Mouse (Mus musculus): ENCODE data around the gene Asxl1. TPM values are rescaled to one million over a fixed set of nuclear protein-coding genes. Genes with fewer than 3 reads are reported as not detected.
A peak's percentile ranks its signal among the peaks of the same experiment; 100 is the strongest.
"Not testable (repeated sequence)": the region's sequence is repeated elsewhere in the genome, so short reads cannot be mapped to it uniquely, and the experiment has no call there.

Gene Asxl1
- total RNA-seq, 2 experiments from 2014 or later = 22.4 to 23.7 TPM

DNA sequence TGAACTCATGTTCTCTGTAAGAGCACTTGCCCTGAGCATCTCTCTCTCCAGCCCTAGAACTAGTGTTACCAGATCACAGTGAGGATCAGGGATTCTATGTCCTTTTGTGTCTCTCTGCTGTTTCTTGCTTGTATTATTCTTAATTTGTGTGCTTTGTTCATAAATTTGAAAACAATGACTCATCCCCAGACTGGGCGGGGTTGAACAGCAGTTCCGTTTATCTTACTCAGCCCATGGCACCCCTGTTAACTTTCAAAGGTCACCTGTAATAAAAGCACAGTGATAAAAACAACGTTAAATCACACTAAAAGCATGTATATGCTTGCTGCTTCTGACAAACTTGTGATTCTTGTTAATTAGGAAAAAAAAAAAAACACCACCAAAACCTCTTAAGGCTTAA is 3.0 kb upstream of the Asxl1 start:
- no peak for DNase-seq (ENCODE audit: low spot score)
- intact Hi-C loops (cut with DNase I) = loop anchor here (5.0 kb wide), 1 partner anchor 50 kb away; the partner anchor contains the start of gene Kif3b

DNA sequence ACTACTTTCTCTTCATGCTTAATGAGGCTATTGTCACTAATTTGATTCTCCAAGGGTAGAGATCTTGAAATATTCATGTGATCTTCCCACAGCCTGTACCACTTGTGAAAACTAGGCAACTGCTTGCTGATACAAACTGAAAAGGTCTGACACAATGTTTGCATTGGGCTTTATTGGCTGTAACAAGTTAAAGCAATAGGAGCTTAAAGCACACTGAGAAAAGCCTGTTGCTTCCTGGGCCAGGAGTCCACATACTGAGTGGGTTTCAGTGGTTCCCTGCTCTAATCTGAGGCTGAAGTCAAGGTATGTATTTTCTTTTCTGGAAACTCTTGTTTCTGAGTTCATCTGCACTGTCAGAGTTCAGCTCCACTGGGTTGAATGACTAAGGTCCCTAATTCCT is 2.4 kb upstream of the Asxl1 start:
- intact Hi-C loops (cut with DNase I) = loop anchor here (5.0 kb wide), 1 partner anchor 51 kb away; the partner anchor contains the start of gene Kif3b

DNA sequence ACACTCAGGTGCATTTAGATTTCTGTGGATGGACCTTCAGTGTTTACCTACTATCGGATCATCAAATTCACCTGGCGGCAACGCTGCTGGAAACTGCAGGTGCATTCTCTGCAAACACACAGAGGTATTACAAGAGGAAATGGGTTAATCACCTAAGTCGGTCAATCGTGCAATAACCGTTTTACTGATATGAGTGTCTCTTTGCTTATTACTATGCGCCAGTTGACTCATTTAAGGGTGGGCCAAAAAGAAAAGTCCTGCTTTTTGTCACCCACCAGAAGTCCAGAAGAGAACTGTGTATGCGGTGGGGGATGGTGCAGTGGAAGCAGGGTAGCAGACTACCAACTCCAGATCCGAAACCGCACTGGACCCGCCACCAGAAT is 567 bp upstream of the Asxl1 start:
- DNase-seq (ENCODE audit: low spot score) = no peak
- intact Hi-C loops (cut with DNase I) = loop anchor here (2.0 to 5.0 kb wide), 2 partner anchors 97 to 102 kb away; no protein-coding TSS in a partner anchor

More for the DNA sequence above, 2.4 kb upstream of the Asxl1 start:
- no peak for DNase-seq (ENCODE audit: low spot score)

DNA sequence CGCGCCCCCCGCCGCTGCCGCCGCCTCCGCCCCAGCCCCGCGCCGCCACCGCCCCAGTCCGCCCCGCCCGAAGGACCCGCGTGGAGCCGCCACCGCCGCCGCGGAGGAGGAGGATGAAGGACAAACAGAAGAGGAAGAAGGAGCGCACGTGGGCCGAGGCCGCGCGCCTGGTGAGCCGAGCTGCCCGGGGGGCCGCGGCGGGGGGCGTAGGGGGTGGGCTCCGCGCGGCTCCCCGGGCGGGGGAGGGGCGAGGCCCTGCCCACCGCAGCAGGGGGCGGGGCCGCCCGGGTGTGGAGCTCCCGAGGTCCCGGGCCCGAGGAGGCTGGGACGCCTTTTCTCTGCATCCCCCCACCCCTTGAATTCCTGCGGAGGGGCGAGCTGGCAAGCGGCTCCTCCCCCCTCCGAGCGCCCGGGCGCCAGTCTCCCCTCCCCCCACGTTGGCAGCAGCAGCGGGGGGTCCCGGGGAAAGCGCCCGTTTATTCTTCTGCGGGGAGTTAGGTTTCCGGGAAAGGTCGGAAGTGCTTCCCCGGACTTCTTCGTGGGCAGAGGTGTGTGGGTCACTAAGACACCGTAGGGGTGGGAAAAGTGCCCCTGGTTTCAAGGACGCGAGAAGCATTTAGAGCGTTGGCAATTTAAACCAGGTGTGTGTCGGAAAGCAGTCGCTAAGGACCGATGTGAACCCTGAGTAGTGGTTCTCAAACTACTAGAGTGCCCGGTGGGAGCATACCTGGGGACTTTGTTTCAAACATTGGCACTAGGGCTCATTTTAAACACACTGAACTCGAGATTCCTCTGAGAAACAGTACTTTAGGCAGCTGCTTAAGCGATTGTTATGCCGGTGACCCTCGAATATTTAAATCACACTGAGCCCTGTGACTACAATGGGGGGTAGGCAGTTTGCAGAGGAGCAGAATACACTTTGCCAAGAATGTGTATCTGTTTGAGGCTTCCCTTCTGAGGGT is 873 bp downstream of the Asxl1 start:
- peak; percentile 29 for DNase-seq (ENCODE audit: low spot score)
- intact Hi-C loops (cut with DNase I) = loop anchor here (5.0 kb wide), 1 partner anchor 96 kb away; no protein-coding TSS in a partner anchor

DNA sequence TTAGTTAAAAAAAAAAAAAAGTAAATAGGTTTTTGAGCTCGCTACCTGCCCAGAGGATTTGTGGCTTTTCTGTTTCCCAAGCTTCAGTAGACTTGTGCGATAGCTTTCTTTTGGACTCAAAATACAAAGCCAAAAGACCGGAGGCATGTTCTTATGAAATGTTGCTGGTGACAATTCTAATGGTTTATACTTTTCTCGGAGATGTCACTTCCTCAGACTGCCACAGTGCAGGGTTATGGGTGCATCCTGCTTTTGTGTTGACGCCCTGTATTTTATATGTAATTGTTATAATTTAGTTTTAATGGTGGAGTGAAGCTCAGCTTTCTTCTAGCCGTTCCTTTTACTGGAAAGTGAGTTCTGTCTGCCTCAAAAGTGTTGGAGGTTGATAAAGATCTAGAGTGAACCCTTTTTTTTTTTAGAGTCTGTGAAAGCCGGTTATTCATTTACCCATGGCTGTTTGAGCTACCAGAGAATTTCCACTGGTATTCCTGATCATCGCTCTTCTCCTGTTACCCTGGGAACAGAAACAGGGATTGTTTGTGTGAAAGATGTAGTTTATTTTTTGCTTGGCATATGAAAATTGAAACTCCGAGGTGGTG is 1.7 kb downstream of the Asxl1 start:
- DNase-seq (ENCODE audit: low spot score) = no peak
- intact Hi-C loops (cut with DNase I) = loop anchor here (5.0 kb wide), 1 partner anchor 95 kb away; no protein-coding TSS in a partner anchor

DNA sequence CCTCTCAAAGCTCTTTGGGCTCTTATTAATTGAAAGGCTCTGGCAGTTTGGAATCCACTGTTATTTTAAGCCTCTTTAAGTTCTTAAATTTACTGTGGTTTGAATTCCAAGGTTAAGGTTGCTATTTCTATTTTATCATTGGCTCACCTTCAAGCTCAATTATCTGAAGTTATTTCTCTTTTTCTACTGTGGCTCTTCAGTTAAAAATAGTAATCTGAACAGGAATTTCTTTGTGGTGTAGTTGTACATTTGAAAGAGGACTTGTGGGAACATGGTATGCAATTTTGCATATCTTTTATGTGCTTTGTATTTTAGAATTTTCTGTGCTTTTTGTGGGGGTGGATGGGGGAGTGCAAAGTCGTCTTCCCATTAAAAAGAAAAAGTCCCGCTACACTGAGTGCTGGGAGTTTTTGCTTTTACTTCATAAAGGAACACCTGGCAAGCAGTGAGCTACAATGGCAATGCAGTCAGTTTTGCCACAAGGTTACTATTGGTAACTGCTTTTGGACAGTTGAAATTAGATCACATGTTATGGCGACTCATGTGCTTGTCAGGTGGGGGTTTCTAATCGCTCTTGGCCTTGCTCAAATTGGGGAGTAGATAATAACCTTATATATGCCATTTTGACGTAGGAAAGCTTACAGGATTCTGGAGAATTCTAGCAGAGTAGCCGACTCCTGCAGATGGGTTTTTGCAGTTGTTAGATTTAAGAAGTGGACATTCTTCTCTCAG is 2.6 kb downstream of the Asxl1 start:
- DNase-seq (ENCODE audit: low spot score) = no peak
- intact Hi-C loops (cut with DNase I) = loop anchor here (5.0 kb wide), 1 partner anchor 94 kb away; no protein-coding TSS in a partner anchor

DNA sequence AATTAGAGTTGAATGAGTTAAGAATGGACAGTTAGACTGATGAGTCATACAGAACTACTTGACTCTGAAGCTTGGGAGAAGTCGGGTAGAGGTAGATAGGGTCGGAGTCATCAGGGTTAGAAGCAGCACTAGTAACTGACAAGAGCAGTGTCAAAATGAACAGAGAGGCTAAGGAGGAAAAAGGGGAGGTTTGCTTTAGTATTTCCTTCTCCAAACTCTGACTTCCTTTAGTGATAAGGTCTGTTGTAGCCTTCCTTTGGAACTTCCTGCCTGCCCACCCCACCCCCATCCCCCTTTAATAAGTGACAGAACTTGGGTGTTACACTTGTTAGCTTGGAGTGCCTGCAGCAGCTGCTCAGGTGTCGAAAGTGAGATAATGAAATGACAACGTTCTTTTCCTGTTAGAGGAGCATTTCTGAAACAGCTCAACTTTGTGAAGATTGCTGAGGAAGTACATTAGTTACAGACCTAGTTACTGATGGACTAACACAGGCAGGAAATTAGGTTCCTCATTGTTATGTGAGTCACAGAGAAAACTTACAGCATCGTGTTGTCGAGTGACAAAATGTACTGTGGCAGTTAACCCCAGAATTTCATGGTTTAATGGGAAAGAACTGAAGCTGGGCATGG is 5.0 kb downstream of the Asxl1 start:
- intact Hi-C loops (cut with DNase I) = loop anchor here (5.0 kb wide), 1 partner anchor 42 kb away; no protein-coding TSS in a partner anchor
- DNase-seq (ENCODE audit: low spot score) = no peak

DNA sequence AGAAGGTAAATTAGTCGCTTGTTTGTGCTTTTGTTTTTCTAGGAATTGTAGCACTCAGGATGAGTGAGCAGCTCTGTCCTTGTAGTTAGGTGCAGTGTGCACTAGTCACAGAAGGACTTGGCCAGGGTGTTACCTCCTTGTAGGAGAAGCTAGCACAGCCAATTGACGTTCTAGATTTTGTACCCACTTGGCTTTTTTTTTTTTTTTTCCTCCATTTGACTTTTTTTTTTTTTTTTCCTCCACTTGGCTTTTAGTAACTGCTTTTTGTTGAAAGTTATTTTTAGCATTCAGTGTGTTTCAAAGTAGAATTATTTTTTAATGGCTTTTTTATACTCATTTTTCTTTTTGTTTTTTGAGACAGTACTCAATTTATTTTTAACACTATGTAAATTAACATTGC is 9.0 kb downstream of the Asxl1 start:
- intact Hi-C loops (cut with DNase I) = loop anchor here (5.0 kb wide), 1 partner anchor 38 kb away; no protein-coding TSS in a partner anchor
- no peak for DNase-seq (ENCODE audit: low spot score)

DNA sequence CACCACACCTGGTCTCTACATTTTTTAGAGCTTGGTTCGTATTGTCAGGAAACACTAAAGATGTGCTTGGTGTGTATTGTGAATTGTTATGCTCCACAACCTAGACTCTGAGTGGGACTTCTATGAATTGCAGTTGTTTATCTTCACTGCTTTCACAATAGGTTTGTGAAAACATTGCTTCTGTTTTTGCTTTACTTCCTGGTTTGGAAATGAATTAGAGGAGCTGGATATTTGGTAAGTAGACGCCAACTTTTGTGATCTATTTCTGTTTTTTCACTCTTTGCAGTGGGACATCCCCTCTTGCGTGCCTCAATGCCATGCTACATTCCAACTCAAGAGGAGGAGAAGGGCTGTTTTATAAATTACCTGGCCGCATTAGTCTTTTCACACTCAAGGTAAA is 11.2 kb downstream of the Asxl1 start:
- DNase-seq (ENCODE audit: low spot score) = no peak
- intact Hi-C loops (cut with DNase I) = no loop called here

DNA sequence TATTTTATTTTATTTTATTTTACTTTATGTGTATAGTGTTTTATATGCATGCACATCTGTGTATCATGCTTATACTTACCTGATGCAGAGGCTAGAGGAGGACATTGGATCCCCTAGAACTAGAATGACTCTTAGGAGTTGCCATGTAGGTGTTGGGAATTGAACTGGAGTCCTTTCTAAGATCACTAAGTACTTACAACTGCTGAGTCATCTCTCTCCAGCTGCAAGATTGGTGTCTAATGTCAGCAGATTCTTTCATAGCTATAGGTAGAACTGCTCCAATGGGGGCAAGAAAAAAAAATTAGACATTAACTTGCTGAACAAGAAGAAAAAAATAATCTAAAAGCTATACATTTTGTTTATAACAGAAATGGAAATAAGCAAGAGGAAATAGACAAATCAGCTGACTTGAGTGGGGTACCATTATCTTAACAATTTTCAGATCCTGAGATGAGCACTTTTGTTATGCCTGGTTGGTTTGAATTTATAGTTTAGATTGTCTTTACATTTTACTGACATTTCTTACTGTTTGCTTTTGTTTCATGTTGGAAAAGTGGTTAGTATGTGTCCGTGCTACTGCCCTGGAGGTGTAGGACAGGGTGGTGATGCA is 15.6 kb downstream of the Asxl1 start:
- intact Hi-C loops (cut with DNase I) = no loop called here
- DNase-seq (ENCODE audit: low spot score) = no peak

DNA sequence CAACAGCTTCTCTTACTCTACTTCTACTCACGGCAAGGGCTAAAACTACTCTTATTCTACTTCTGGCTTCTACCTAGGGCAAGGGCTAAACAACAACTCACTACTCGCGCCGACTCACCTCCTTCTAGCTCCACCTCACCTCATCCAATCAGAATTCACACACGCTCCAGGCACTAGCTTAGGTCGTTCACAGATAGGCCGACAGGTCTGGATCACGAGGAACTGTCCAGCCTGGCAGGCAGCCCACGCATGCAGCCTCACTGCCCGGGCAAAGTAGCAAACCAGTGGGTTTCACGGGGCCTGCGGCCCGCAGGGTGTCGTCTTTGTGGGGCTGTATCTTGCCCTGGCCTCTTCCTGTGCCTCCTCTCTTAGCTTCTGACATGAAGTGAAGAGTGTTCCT is 18.9 kb downstream of the Asxl1 start:
- intact Hi-C loops (cut with DNase I); DNase-seq (ENCODE audit: low spot score): not testable (repeated sequence)

DNA sequence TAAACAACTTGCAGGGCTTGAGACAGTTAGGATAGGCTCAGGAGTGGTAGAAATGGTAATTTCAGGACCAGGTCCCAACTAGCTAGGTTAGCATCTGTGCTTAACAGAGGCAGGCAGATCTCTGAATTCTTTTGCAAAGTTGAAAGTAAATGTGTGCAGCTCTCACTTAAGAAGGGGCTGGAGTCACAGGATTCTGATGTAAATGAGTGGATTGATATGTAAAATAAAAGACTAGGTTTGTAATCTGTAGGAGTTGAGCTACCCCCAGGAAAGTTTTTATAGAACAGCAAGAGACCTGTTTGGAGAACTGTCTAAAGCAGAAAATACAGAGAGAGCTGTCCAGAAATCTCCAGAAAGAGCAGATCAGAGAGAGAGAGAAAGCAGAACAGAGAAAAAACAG is 25.2 kb downstream of the Asxl1 start:
- intact Hi-C loops (cut with DNase I) = no loop called here
- no peak for DNase-seq (ENCODE audit: low spot score)

DNA sequence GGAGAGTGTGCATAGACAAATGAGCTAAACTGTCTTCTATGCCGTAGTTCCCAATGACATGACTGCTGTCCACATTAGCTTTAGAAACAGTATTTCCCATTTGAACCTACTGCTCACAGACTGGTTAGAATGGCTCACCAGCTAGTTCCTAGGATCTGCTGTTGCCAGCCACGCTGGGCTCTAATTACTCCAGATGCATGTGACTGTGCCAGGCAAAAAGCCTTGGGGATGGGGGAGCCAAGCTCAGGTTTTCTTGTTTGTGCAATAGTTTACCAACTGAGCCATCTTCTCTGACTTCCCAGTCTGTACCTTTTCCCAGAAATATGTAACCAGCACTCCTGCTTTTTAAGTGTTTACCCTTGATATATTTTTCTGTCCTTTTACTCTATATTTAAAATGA is 29.8 kb downstream of the Asxl1 start:
- no peak for DNase-seq (ENCODE audit: low spot score)
- intact Hi-C loops (cut with DNase I) = no loop called here

DNA sequence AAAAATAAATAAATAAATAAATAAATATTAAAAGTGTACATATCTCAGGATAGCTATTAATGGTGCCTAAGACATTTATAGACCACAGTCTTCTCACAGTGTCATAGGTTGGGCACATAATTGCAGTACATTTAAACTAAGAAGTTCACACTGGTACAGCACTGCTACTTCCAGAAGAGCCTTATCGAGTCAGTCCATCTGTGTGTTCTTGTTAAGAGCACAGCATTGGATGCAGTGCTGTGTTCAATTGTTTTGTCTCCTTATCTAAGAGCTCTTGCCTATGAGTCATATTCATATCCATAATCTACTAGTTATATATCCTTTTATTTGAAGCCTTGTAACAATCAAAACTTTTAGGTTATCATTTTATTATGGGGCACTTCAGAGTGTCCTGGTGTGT is 34.9 kb downstream of the Asxl1 start:
- DNase-seq (ENCODE audit: low spot score) = no peak
- intact Hi-C loops (cut with DNase I) = no loop called here

DNA sequence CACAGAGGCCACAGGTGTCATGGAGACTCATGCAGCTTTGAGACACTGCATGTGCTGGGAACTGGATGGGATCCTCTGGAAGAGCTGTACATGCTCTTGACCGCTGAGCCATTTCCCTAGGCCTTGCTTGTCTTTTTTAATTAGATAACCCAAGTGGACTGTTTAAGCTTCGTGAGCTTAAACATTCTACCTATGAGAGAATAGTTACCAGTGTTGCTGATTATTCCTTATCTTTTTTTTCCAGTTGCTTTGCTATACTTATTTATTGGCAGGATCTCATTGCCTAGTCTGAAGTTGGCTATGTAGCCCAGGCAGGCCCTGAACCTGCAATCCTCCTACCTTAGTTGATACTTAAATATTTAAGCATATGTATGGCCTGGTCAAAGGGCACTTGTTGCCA is 44.2 kb downstream of the Asxl1 start:
- intact Hi-C loops (cut with DNase I) = loop anchor here (5.0 kb wide), 1 partner anchor 38 kb away; no protein-coding TSS in a partner anchor
- DNase-seq (ENCODE audit: low spot score) = no peak

DNA sequence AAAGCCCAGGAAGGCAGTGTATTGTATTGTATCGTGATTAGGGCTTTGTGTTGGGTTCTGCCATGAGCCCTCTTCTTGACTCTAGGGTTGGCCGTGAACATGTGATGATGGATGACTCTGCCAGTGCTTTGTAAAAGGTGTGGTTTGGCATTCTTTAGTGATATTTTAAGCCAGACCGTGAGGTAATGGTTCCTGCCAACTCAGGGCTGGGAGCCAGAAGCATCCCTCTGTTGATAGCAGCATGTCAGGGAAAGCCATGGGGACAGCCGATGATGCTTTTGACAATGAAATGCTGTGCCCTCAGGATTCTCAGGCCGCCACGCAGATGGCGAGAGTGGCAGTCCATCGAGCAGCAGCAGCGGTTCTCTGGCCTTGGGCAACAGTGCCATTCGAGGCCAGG is 47.4 kb downstream of the Asxl1 start:
- intact Hi-C loops (cut with DNase I) = loop anchor here (5.0 kb wide), 1 partner anchor 41 kb away; no protein-coding TSS in a partner anchor
- no peak for DNase-seq (ENCODE audit: low spot score)

DNA sequence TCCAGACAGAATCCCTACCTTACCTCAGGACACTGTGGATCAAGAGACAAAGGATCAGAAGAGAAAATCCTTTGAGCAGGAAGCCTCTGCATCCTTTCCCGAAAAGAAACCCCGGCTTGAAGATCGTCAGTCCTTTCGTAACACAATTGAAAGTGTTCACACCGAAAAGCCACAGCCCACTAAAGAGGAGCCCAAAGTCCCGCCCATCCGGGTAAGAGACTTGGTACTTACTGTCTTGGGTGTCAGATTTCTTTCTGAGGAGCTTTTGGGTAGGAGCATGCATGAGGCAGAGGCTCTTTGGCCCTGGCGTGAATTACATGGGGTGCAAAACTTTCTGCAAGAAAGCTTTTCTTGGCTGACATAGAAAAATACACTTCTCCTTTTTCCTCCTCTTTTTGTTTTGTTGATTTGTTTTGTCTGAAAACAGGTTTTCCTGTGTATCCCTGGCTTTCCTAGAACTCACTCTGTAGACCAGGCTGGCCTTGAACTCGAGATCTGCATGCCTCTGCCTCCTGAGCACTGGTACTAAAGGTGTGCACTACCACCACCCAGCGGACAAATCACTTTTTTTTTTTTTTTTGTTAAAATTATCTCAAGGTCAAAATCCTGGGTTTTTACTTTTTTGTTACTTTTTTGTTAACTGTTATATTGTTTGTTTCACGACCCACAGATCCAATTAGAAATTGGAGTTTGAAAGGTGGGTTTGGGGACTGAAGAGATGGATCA is 52.3 kb downstream of the Asxl1 start:
- no peak for DNase-seq (ENCODE audit: low spot score)
- intact Hi-C loops (cut with DNase I) = no loop called here

DNA sequence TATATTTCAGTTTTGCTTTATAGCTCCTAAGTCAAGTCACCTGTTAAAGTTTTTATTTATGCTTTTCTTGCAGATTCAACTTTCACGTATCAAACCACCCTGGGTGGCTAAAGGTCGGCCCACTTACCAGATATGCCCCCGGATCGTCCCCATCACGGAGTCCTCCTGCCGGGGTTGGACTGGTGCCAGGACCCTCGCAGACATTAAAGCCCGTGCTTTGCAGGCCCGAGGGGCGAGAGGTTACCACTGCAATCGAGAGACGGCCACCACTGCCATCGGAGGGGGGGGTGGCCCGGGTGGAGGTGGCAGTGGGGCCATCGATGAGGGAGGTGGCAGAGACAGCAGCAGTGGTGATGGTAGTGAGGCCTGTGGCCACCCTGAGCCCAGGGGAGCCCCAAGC is 53.5 kb downstream of the Asxl1 start:
- DNase-seq (ENCODE audit: low spot score) = no peak
- intact Hi-C loops (cut with DNase I) = no loop called here

DNA sequence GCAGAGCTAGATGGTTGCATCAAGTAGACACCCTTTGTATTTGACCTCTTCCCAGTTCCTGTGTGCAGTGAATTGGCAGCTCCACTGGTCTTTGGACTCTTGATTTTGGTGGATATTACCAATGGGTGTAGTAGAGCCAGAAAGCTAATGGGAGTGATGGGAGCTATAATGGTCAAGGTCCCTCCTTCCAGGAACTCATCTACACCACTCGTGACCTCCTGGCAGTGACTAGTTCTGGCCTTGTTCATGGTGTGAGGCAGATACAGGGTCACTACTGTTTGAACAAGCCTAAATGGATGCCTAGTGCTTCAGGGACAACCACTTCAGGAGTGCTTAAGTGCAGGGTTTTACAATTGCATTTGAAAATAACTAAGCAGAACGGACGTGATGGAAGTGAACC is 58.4 kb downstream of the Asxl1 start:
- intact Hi-C loops (cut with DNase I) = no loop called here
- DNase-seq (ENCODE audit: low spot score) = no peak

Measured in heart, postnatal 25 days (tissue).